20 mouse cellular contexts compared by ENCODE assay signal in the genomic region with DNA sequence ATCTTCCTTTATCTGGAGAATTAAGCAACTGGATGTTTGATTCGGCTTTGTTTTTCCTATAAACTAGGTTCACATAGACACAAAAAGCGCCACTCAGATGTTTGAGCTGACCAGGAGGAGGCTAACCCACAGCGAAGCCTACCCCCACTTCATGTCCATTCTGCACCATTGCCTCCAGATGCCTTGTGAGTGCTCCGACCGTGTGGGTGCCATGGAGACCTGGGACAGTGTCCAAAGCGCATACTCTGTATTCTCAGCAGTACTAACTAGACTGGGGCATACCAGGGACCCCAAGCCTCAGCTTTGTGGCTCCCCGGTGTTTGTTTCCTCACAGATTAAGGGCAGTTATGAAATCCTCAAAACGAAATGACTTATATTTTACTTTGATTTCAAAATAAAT.
DNase-seq lines count a peak whose midpoint lies in the region; ATAC-seq and TF ChIP-seq lines count a peak whose summit lies in the region.
"Had no signal": no experiment of that assay in that cellular context is flagged by ENCODE, and none has a peak within 500 bp of the region (broad histone marks: within the 10 kb centered on the region; RNA-seq: fewer than 3 reads in every experiment).

No protein-coding gene starts in this region.

- no peak overlapping the region for H3K4me3 ChIP-seq in midbrain, embryonic 14.5 days (replicated peaks; ENCODE audit: low read depth, low read length)
- H3K4me3 ChIP-seq in midbrain, embryonic 10.5 days = no peak overlapping the region
- H3K4me3 ChIP-seq in hindbrain, postnatal 0 days (ENCODE audit: low read length) = no peak overlapping the region
- H3K4me3 ChIP-seq in lung, adult 2 months (replicated peaks; ENCODE audit: extremely low read depth, low read depth, low read length) = no peak overlapping the region
- H3K4me3 ChIP-seq in kidney, adult 2 months (ENCODE audit: insufficient read depth, low read depth, low read length) = no peak overlapping the region
- H3K4me3 ChIP-seq: embryonic facial prominence, embryonic 13.5 days; heart, embryonic 13.5 days; limb, embryonic 13.5 days; megakaryocyte, embryonic 14.5 days had no signal

- H3K36me3 ChIP-seq in midbrain, embryonic 14.5 days (ENCODE audit: control insufficient read depth, insufficient read depth, low read length) = peaks cover 79% of the 10 kb centered on the region
- peaks cover 87% of the 10 kb centered on the region for H3K36me3 ChIP-seq in midbrain, embryonic 10.5 days
- peaks cover 51% of the 10 kb centered on the region for H3K36me3 ChIP-seq in hindbrain, postnatal 0 days (ENCODE audit: insufficient read depth, low read length)
- no peaks in the 10 kb centered on the region; the same call in none of the 2 replicates for H3K36me3 ChIP-seq in kidney, adult 2 months (ENCODE audit: control insufficient read depth, insufficient read depth, low read length)

- TF ChIP-seq POLR2A in lung, adult 2 months (IDR thresholded peaks at IDR 0.05; ENCODE audit: borderline replicate concordance, extremely low read depth, low read depth, low read length) = no peak
- no peak for TF ChIP-seq POLR2A in kidney, adult 2 months (IDR thresholded peaks at IDR 0.05; ENCODE audit: low read depth, low read length)

- no peaks in the 10 kb centered on the region for H3K9me3 ChIP-seq in midbrain, embryonic 14.5 days (ENCODE audit: control insufficient read depth, low read length)
- H3K9me3 ChIP-seq in midbrain, embryonic 10.5 days (replicated peaks) = no peaks in the 10 kb centered on the region
- H3K9me3 ChIP-seq in hindbrain, postnatal 0 days (ENCODE audit: low read length) = no peaks in the 10 kb centered on the region
- H3K9me3 ChIP-seq: embryonic facial prominence, embryonic 13.5 days; heart, embryonic 13.5 days; limb, embryonic 13.5 days; megakaryocyte, embryonic 14.5 days had no signal

- no peak for TF ChIP-seq CTCF in hindbrain, postnatal 0 days (IDR thresholded peaks at IDR 0.05; ENCODE audit: low read depth)
- TF ChIP-seq CTCF in lung, adult 2 months (IDR thresholded peaks at IDR 0.05; ENCODE audit: insufficient read depth, low read length) = no peak
- no peak for TF ChIP-seq CTCF in kidney, adult 2 months (conservative IDR thresholded peaks at IDR 0.05; ENCODE audit: insufficient read depth, insufficient read length, low read depth, low read length)

- H3K9ac ChIP-seq in midbrain, embryonic 14.5 days (replicated peaks; ENCODE audit: low read length) = no peak overlapping the region
- no peak overlapping the region for H3K9ac ChIP-seq in hindbrain, postnatal 0 days (replicated peaks; ENCODE audit: low read length)
- H3K9ac ChIP-seq: embryonic facial prominence, embryonic 13.5 days; heart, embryonic 13.5 days; limb, embryonic 13.5 days; liver, embryonic 14.5 days had no signal

- ATAC-seq in midbrain, embryonic 14.5 days (ENCODE audit: low FRiP score, low TSS enrichment) = no peak
- ATAC-seq in hindbrain, postnatal 0 days = peak; percentile 93
- ATAC-seq: activated CD4-positive, CD25-positive, alpha-beta regulatory T cell, adult 4 months; inflammation-experienced regulatory T-cells, adult 6 months; Patski had no signal

- 79% methylated on average over 8 of the region's 8 CpGs for WGBS in midbrain, embryonic 14.5 days
- 91% methylated on average over 8 of the region's 8 CpGs for WGBS in midbrain, embryonic 10.5 days
- WGBS in hindbrain, postnatal 0 days = 39% methylated on average over 8 of the region's 8 CpGs
- 72% methylated on average over 8 of the region's 8 CpGs for WGBS in lung, adult 2 months
- WGBS in kidney, adult 2 months = 65% methylated on average over 8 of the region's 8 CpGs

- H3K4me2 ChIP-seq in midbrain, embryonic 14.5 days (ENCODE audit: low read length) = no peak overlapping the region
- no peak overlapping the region for H3K4me2 ChIP-seq in hindbrain, postnatal 0 days (ENCODE audit: low read depth, low read length)
- H3K4me2 ChIP-seq: embryonic facial prominence, embryonic 13.5 days; heart, embryonic 13.5 days; limb, embryonic 13.5 days had no signal

- no peaks in the 10 kb centered on the region for H3K4me1 ChIP-seq in midbrain, embryonic 14.5 days (ENCODE audit: control insufficient read depth, insufficient read depth, low read length)
- H3K4me1 ChIP-seq in midbrain, embryonic 10.5 days = no peaks in the 10 kb centered on the region
- no peaks in the 10 kb centered on the region for H3K4me1 ChIP-seq in hindbrain, postnatal 0 days (ENCODE audit: insufficient read depth, low read length)
- 0 out of 2 replicates have a peak, but pooled peaks cover 2% of the 10 kb centered on the region for H3K4me1 ChIP-seq in lung, adult 2 months (ENCODE audit: control insufficient read depth, insufficient read depth, low read length)
- no peaks in the 10 kb centered on the region for H3K4me1 ChIP-seq in kidney, adult 2 months (ENCODE audit: control insufficient read depth, insufficient read depth, low read length)
- H3K4me1 ChIP-seq: embryonic facial prominence, embryonic 13.5 days; limb, embryonic 13.5 days had no signal

- DNase-seq in heart, adult 11 months = peak; percentile 79
- DNase-seq in heart, postnatal 36 days = no peak
- peak; percentile 40 for DNase-seq in midbrain, embryonic 14.5 days
- DNase-seq in midbrain, embryonic 10.5 days (ENCODE audit: low spot score) = no peak
- peak; percentile 83 for DNase-seq in hindbrain, postnatal 0 days (ENCODE audit: low spot score)
- DNase-seq in lung, adult 2 months = no peak
- DNase-seq in kidney, adult 2 months = no peak
- DNase-seq: adrenal gland, postnatal 14 days; cerebellum, adult 8-10 months; lung, postnatal 14 days; right cerebral cortex, postnatal 25 days had no signal

- no peak overlapping the region for H3K27ac ChIP-seq in midbrain, embryonic 14.5 days (replicated peaks; ENCODE audit: low read depth, low read length)
- no peak overlapping the region for H3K27ac ChIP-seq in midbrain, embryonic 10.5 days (replicated peaks)
- H3K27ac ChIP-seq in hindbrain, postnatal 0 days = 0 out of 2 replicates have a peak overlapping the region, but pooled peaks have one; percentile 15
- H3K27ac ChIP-seq in kidney, adult 2 months (ENCODE audit: insufficient read depth, low read depth, low read length) = no peak overlapping the region
- H3K27ac ChIP-seq: embryonic facial prominence, embryonic 13.5 days; heart, embryonic 13.5 days; kidney, postnatal 0 days; limb, embryonic 13.5 days; liver, embryonic 14.5 days had no signal

- H3K27me3 ChIP-seq in midbrain, embryonic 14.5 days (ENCODE audit: control insufficient read depth, insufficient read depth, low read length) = no peaks in the 10 kb centered on the region
- H3K27me3 ChIP-seq in midbrain, embryonic 10.5 days (ENCODE audit: low read depth, poor library complexity, severe bottlenecking) = no peaks in the 10 kb centered on the region
- H3K27me3 ChIP-seq in hindbrain, postnatal 0 days (ENCODE audit: insufficient read depth, low read length) = no peaks in the 10 kb centered on the region
- H3K27me3 ChIP-seq in kidney, adult 2 months (replicated peaks; ENCODE audit: control insufficient read depth, insufficient read depth, low read length) = no peaks in the 10 kb centered on the region
- H3K27me3 ChIP-seq: embryonic facial prominence, embryonic 13.5 days; heart, embryonic 13.5 days; limb, embryonic 13.5 days; megakaryocyte, embryonic 14.5 days; Patski had no signal

- intact Hi-C loops in heart, postnatal 36 days (cut with DNase I) = no loop called here

Comparison
In these comparisons a context has a peak if more than half of its experiments do, and no peak if none do; other contexts are left out.
1. DNase-seq: peak in heart, adult 11 months (single experiment), midbrain, embryonic 14.5 days (single experiment) and hindbrain, postnatal 0 days (single experiment); none in heart, postnatal 36 days (0 of 2), midbrain, embryonic 10.5 days (single experiment), lung, adult 2 months (single experiment) and kidney, adult 2 months (single experiment).